ENCODE assay signal across 8 mouse cellular contexts in the genomic region with DNA sequence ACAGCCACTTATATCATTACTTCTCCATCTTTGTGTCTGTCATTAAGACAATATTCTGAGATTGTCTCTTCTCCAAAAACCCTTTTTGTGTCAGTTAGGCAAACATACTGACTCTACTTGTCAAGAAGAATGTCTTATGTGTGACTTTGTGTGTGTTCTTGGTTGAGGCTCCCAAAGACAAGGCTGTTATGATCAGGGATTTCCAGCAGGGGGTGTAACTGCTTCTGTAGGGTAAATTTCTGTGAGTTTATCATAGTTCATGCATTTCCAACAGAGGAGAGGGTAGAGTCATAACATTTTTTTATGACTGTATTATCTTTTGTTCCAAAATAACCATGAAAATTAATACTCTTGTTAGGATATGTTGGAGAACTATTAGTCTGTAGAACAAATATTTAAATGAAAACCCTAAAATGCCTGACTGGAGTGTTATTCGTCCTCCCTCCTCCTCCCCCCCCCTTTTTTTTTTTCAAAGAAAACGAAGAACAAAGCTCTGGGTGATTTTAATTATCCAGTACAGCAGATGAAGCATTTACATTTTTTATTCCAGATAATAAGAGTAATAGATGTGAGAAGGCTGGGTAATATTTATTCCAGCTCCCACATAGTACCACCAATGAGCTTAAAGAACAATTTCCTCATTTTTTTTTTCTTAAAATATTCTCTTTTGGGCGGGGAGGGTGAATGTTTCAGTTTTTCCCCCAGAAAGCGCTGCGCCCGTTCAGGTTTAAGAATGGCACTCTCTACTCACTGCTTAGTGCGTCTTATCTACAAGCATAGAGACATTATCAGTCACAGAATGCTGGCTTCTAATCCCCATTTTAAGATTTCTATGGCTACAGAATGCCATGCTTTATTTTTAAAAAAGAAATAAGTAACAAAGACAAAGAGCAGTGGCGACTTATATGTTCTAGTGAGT. TPM values are rescaled to one million over a fixed set of nuclear protein-coding genes. Genes with fewer than 3 reads are reported as not detected.
DNase-seq lines count a peak whose midpoint lies in the region; ATAC-seq lines count a peak whose summit lies in the region.

No protein-coding gene starts in this region.

- ATAC-seq in monocyte, adult 5-6 weeks (replicated peaks; ENCODE audit: insufficient number of reproducible peaks, low FRiP score, low TSS enrichment, poor library complexity, severe bottlenecking), result no peak; the same call in 1 of the 2 replicates

- intact Hi-C loops in gastrocnemius, postnatal 14 days (cut with DNase I; ENCODE audit: low total_unique reads), result loop anchor here (5.0 kb wide), 2 partner anchors 101 to 331 kb away; no protein-coding TSS in a partner anchor

- peak; percentile 52 for DNase-seq in gastrocnemius, adult 18-20 months (ENCODE audit: low spot score)
- no peak for DNase-seq in gastrocnemius, postnatal 14 days
- peak; percentile 21 for DNase-seq in urinary bladder, postnatal 14 days (ENCODE audit: low spot score)
- DNase-seq in urinary bladder, postnatal 4 days (ENCODE audit: low spot score in 2 of 2), result no peak
- DNase-seq in kidney, postnatal 10 days, result peak; percentile 32
- peak; percentile 13 to 33 for DNase-seq in thymus, postnatal 36 days
- DNase-seq in frontal cortex, postnatal 14 days (ENCODE audit: low spot score in 2 of 2), result no peak

RNA-seq across cellular contexts. Expression of a gene that starts 2.6 kb away (rescaled TPM):
- 10 to 100 TPM; 44.3 to 50.2 TPM for total RNA-seq in gastrocnemius, adult 18-20 months (2021)
- 10 to 100 TPM; 29.6 to 30.0 TPM for total RNA-seq in gastrocnemius, postnatal 14 days (2021)
- total RNA-seq in monocyte, adult 5-6 weeks (2017), result 9.7 to 20.8 TPM (median 11.9 TPM) in 3 replicates

Comparison
In these comparisons a context has a peak if more than half of its experiments do, and no peak if none do; other contexts are left out.
1. DNase-seq: peak in gastrocnemius, adult 18-20 months (single experiment), urinary bladder, postnatal 14 days (single experiment), kidney, postnatal 10 days (single experiment) and thymus, postnatal 36 days (2 of 2); none in gastrocnemius, postnatal 14 days (single experiment), urinary bladder, postnatal 4 days (0 of 2) and frontal cortex, postnatal 14 days (0 of 2).